Mouse (Mus musculus) brain, embryonic 14.5 days (tissue): ENCODE results near the gene Cdc42ep5.

ENCODE experiments used
- CTCF ChIP-seq: fragments of 200-500 bp; IDR thresholded peaks from 2 replicates; pipeline ENCODE4 v1.5.1; 2012; ENCODE audit warnings: inconsistent platforms, mild to moderate bottlenecking, moderate library complexity, borderline replicate concordance; ENCODE audit not compliant: insufficient read depth, insufficient read length; ENCODE audit errors: extremely low read depth
- POLR2A ChIP-seq: fragments of 200-500 bp; IDR thresholded peaks from 2 replicates; pipeline ENCODE4 v1.6.1; 2012; ENCODE audit warnings: mild to moderate bottlenecking, inconsistent platforms, borderline replicate concordance; ENCODE audit not compliant: poor library complexity, insufficient read depth, insufficient read length, severe bottlenecking; ENCODE audit errors: extremely low read depth

DNA sequence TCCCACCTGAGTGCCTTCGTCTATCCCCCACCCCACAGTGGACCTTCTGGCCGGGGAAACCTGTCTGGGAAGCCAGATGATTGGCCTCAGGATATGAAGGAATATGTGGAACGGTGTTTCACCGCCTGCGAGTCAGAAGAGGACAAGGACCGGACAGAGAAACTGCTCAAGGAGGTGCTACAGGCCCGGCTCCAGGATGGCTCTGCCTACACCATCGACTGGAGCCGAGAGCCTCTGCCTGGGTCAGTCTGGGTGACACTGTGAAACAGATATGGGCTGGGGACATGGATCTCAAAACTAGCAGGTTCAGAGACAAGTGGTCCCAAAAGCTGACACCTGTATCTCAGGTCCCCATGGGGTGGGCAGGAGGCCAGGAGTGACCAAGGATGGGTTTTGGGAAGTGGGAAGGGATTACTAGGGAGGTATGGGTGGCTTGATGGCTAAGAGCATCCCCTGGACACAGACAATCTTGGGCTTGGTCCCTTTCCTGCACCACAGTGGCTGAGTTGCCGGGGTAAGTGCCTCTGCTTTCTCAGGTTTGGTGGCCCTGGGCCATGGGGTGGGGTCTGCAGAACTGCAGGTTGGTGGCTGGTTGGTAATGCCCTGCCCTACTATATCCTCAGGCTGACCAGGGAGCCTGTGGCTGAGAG lies 21.7 kb downstream of the Cdc42ep5 start:
- TF ChIP-seq POLR2A, result no peak
- TF ChIP-seq CTCF, result no peak
